Mouse (Mus musculus) liver, embryonic 16.5 days (tissue): ENCODE results near the gene Sipa1l1. TPM values are rescaled to one million over a fixed set of nuclear protein-coding genes. Genes with fewer than 3 reads are reported as not detected.

Experiments
- ATAC-seq: fragments of 200-750 bp; cut with Nextera tagmentation; 2 replicates; pipeline ENCODE4 v1.8.0; 2017; ENCODE audit warnings: low read depth, mild to moderate bottlenecking, moderate number of reproducible peaks, moderate library complexity
- H3K27ac ChIP-seq: fragments of 300-500 bp; sonication (generic); 2 replicates; pipeline ENCODE4 v1.5.1; 2014; ENCODE audit warnings: mild to moderate bottlenecking, low read length
- H3K27me3 ChIP-seq: fragments of 300-500 bp; sonication (generic); 2 replicates; pipeline ENCODE4 v1.6.1; 2014; ENCODE audit warnings: low read depth, low read length, mixed read lengths; ENCODE audit not compliant: control insufficient read depth, insufficient read depth
- H3K36me3 ChIP-seq: fragments of 300-500 bp; sonication (generic); 2 replicates; pipeline ENCODE4 v1.6.1; 2014; ENCODE audit warnings: mild to moderate bottlenecking; ENCODE audit not compliant: control insufficient read depth, insufficient read depth
- H3K4me1 ChIP-seq: fragments of 300-500 bp; sonication (generic); 2 replicates; pipeline ENCODE4 v1.6.1; 2014; ENCODE audit warnings: low read depth, low read length, mixed read lengths; ENCODE audit not compliant: control insufficient read depth
- H3K4me2 ChIP-seq: fragments of 300-500 bp; sonication (generic); 2 replicates; pipeline ENCODE4 v1.6.1; 2014; ENCODE audit warnings: low read depth, low read length, mixed read lengths
- H3K4me3 ChIP-seq: fragments of 300-500 bp; sonication (generic); 2 replicates; pipeline ENCODE4 v1.5.1; 2014; ENCODE audit warnings: low read depth, mild to moderate bottlenecking, low read length
- H3K9ac ChIP-seq: fragments of 300-500 bp; sonication (generic); 2 replicates; pipeline ENCODE4 v1.6.1; 2014; ENCODE audit warnings: low read depth, low read length
- H3K9me3 ChIP-seq: fragments of 300-500 bp; sonication (generic); replicated peaks from 2 replicates; pipeline ENCODE4 v1.6.1; 2016; ENCODE audit warnings: low read length; ENCODE audit not compliant: control insufficient read depth
- WGBS: fragments of 180-500 bp; shearing (Covaris S2); extraction: QIAGEN DNeasy Blood & Tissue Kit; methylation state at CpG from one replicate; pipeline ENCODE4 v1.1.7; 2014; ENCODE audit not compliant: insufficient replicate concordance; 5-methylcytosine and 5-hydroxymethylcytosine counted together
- polyA plus RNA-seq: library from polyadenylated mRNA; unstranded; fragments of >200 nt; fragmentation: Nextera tagmentation; extraction: Ambion mirVana; gene quantifications from 2 replicates; pipeline ENCODE4 v1.2.1, GENCODE M21; 2015

Sipa1l1 gene
- polyA plus RNA-seq, 1 experiment from 2014 or later: 4.2 TPM

DNA sequence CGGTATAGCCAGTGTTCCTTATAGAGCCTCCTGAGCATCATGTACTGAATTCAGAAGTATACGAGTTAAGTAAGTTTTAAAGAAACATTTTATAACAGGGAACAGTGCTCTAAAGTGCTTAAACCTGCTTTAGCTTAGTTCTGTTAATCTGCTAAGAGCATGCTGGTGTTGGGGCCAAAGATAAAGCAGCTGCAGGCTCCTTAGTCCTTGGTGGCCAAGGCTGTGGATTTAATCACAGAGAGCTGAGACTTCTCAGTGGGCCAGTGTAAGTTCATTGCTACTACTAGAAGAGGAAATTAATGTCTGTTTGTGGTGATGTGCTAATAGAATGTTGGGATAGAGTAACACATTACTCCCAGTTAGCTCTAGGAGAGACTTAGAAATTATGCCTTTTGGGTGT, 27.1 kb downstream of the Sipa1l1 start:
- Histone ChIP-seq H3K9ac (no peak overlapping the region), H3K4me3 (no peak overlapping the region), H3K4me2 (no peak overlapping the region), H3K36me3 (no peaks in the 10 kb centered on the region), H3K27me3 (no peaks in the 10 kb centered on the region), H3K4me1 (peaks cover 2% of the 10 kb centered on the region), H3K9me3 (no peaks in the 10 kb centered on the region), H3K27ac (no peak overlapping the region)
- ATAC-seq: peak; percentile 41; the same call in 1 of the 2 replicates
- WGBS: 57% methylated on average over 2 of the region's 2 CpGs

DNA sequence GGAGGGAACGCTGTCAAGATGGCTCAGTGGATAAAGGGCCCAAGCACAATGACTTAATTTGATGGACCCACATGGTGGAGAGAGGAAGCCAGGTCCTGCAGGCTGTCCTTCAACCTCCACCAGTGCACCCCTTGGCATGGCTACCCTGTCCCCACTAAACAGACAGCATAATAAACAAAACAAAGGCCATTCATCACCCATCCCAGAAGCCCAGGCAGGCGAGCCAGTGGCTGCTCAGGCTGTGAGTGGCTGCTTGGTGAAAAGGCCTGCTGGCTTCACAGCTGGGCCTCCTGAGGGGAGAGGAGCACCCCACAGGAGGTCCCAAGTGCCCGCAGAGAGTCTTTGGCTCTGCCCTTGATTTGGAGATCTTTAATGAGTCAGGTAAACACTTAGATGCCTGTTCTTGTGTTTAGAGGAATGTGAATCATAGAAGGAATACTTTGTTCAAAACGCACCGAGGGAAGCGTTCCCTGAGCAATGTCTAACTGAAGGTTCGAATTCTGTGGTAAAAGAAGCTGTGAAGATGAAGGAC, 27.6 kb downstream of the Sipa1l1 start:
- Histone ChIP-seq H3K9ac (no peak overlapping the region), H3K9me3 (no peaks in the 10 kb centered on the region), H3K4me2 (no peak overlapping the region), H3K27ac (no peak overlapping the region), H3K4me1 (peaks cover 2% of the 10 kb centered on the region), H3K36me3 (no peaks in the 10 kb centered on the region), H3K4me3 (no peak overlapping the region), H3K27me3 (no peaks in the 10 kb centered on the region)
- no peak for ATAC-seq
- 55% methylated on average over 7 of the region's 7 CpGs for WGBS

DNA sequence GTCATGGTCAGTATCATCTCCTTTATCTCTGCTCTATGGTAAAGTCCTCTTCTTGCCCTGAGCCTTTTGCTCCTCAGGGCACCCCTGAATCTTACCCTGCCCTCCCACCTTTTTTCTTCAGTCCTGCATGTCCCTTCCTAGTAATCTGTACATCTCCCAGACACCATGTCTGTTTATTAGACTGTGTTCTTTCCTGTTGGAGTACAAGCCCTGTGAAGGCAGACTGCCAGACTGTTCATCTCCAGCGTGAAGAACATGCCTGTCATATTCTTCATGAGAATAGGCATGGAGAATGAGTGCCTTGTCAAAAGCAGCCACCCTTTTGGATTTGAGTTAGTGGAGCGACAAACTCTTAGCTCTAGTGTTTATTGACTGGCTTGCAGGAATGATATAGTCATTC, 28.1 kb downstream of the Sipa1l1 start:
- ATAC-seq: no peak
- H3K9me3 ChIP-seq: no peaks in the 10 kb centered on the region

DNA sequence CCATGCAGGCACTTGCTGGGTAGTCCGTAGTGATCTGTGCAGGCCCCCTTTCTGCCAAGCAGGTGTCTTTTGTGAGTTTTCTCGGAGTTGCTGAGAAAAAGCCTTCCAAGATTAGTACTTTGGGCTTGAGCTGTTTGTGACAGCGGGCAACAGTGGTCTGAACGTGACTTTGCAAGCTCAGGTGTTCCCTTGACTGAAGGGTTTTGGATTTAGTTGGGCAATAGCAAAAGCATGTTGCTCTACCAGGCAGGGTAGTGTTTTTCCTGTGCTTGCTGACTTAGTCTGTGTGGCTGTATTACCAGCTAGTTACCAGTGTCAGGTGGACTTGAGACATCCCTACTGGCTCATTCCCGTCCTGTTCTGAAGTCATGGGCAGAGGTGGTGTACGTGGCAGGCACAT, 30.2 kb downstream of the Sipa1l1 start:
- Histone ChIP-seq H3K9me3 (no peaks in the 10 kb centered on the region), H3K27ac (no peak overlapping the region), H3K27me3 (no peaks in the 10 kb centered on the region), H3K4me1 (peaks cover 2% of the 10 kb centered on the region; the same call in 1 of the 2 replicates), H3K4me2 (no peak overlapping the region), H3K36me3 (no peaks in the 10 kb centered on the region), H3K9ac (no peak overlapping the region), H3K4me3 (no peak overlapping the region)
- 66% methylated on average over 6 of the region's 6 CpGs for WGBS
- ATAC-seq: no peak

More for the DNA sequence above, 28.1 kb downstream of the Sipa1l1 start:
- Histone ChIP-seq H3K4me3 (no peak overlapping the region), H3K27ac (no peak overlapping the region), H3K9ac (no peak overlapping the region), H3K27me3 (no peaks in the 10 kb centered on the region), H3K4me1 (peaks cover 2% of the 10 kb centered on the region), H3K4me2 (no peak overlapping the region), H3K36me3 (no peaks in the 10 kb centered on the region)
- WGBS: 58% methylated on average over 2 of the region's 2 CpGs

DNA sequence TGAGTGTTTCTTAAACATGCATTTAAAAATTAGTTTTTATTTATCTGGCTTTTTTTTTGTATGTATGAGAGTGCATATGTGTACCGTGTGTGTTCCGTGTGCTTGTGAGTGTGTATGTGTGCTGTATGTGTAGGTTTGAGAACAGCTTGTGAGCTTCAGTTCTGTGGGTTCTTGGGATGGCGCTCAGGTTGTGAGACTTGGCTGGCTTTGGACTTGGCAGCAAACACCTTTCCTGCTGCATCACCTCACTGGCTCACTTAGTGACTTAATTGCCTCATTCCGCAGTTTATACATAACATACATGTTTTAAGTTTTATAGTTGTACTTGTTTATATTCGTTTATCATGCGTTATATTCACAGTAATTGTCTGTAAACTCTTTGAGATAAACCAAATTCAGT, 35.0 kb downstream of the Sipa1l1 start:
- H3K27ac ChIP-seq: no peak overlapping the region
- ATAC-seq: no peak
- no peaks in the 10 kb centered on the region for H3K4me1 ChIP-seq
- no peak overlapping the region for H3K4me2 ChIP-seq
- WGBS: 74% methylated on average over 6 of the region's 6 CpGs
- H3K36me3 ChIP-seq: no peaks in the 10 kb centered on the region
- no peak overlapping the region for H3K4me3 ChIP-seq
- no peaks in the 10 kb centered on the region for H3K9me3 ChIP-seq
- H3K27me3 ChIP-seq: no peaks in the 10 kb centered on the region
- no peak overlapping the region for H3K9ac ChIP-seq

DNA sequence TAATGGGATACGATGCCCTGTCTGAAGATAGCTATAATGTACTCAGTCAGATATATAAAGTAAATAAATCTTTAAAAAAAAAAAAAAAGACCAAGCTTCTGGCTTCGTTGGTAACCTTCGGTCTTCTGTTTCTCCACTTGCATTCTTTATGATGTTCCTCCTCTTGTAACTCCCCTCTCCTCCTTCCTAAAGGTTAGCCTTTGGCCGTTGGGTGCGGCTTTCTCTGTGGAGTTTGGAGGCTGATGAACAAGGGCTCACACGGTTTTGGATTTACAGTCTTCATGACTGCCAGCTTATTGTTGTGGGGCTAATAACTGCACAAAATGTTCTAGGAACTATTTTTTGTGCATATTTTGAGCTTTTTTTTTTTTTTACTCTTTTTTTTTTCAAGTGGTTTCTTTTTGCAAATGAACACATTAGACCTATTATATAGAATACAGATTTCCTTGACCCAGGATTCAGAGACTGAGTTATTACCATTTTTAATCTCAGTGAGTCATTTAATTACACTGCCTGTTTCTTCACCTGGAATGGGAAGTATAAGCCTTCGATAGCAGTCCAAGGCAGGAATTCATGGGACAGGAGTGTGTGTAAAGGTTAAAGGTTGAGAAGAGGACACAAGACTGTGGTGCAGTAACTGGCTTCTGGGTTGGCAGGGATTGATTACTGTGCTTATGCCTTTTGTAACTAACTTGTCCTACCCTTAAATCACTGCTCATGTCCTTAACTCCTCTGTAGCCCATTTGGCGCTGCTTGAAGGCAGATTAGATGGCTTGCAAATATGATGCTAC, 37.9 kb downstream of the Sipa1l1 start:
- 71% methylated on average over 8 of the region's 8 CpGs for WGBS
- no peak overlapping the region for H3K27ac ChIP-seq
- no peak for ATAC-seq

DNA sequence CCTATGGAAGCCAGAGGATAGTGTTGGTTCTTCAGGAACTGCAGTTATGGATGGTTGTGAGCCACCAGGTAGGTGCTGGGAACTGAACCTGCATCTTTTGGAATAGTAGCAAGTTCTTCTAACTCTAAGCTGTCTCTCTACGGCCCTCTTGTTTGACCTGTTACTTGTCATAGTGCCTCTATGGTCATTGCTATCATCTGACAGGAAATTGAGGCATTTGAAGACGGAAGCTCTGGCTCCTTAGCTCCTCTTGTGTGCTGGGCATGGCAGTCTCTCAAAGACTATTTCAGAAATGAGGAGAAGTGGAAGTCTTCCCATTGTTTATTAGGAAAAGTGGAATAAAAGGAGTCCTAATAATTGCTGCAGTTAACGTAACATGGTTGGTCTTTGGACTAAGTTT, 38.9 kb downstream of the Sipa1l1 start:
- Histone ChIP-seq H3K27ac (no peak overlapping the region), H3K36me3 (no peaks in the 10 kb centered on the region), H3K4me1 (no peaks in the 10 kb centered on the region), H3K4me2 (no peak overlapping the region), H3K9me3 (no peaks in the 10 kb centered on the region), H3K9ac (no peak overlapping the region), H3K27me3 (no peaks in the 10 kb centered on the region), H3K4me3 (no peak overlapping the region)
- ATAC-seq: no peak
- WGBS: 64% methylated on average over 3 of the region's 3 CpGs

More for the DNA sequence above, 37.9 kb downstream of the Sipa1l1 start:
- H3K27me3 ChIP-seq: no peaks in the 10 kb centered on the region
- H3K4me3 ChIP-seq: no peak overlapping the region
- no peaks in the 10 kb centered on the region for H3K36me3 ChIP-seq
- H3K4me1 ChIP-seq: no peaks in the 10 kb centered on the region
- H3K9me3 ChIP-seq: no peaks in the 10 kb centered on the region
- no peak overlapping the region for H3K4me2 ChIP-seq
- no peak overlapping the region for H3K9ac ChIP-seq

DNA sequence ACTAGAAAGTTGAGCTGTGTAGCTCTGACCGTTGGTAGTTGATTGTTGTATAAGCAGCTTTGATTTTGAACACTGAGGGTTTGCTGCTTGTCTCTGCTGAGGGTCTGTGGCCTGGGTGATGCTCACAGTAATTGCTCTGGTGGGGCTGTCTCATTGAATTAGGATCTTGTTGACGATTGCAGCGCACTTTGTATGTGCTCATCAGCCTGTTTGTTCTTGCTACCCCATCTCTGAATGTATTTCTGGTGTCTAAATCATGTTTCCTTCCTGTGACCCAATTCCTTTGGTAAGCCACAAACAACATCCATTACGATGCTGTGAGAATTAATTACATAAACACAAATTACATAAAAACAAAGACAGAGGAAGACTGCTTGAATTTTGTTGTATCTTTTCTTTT, 39.5 kb downstream of the Sipa1l1 start:
- no peak for ATAC-seq
- no peaks in the 10 kb centered on the region for H3K9me3 ChIP-seq
- H3K36me3 ChIP-seq: no peaks in the 10 kb centered on the region
- no peak overlapping the region for H3K4me2 ChIP-seq
- no peak overlapping the region for H3K4me3 ChIP-seq
- H3K27ac ChIP-seq: no peak overlapping the region
- WGBS: 63% methylated on average over 4 of the region's 4 CpGs
- no peaks in the 10 kb centered on the region for H3K4me1 ChIP-seq
- no peak overlapping the region for H3K9ac ChIP-seq
- H3K27me3 ChIP-seq: no peaks in the 10 kb centered on the region

DNA sequence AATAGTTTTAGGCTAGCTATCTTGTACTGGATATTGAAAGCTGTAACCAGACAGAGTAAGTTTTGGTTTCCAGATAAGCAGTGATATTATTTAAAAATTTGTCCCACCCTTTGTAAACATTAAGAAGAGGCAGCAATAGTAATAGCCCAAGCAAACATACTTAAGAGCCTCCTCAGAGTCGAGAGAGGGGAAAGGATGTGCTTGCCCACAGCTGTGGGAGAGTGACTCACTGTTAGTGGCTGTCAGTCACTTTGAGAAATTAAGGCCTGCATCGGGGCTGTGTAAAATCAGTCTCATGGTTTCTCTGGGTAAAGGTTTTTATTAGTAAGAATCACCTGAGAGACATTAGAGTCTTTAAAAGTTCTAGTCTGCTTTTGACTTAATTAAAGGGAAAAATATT, 40.6 kb downstream of the Sipa1l1 start:
- H3K9ac ChIP-seq: no peak overlapping the region
- H3K4me1 ChIP-seq: no peaks in the 10 kb centered on the region
- 20% methylated on average over 2 of the region's 2 CpGs for WGBS
- no peaks in the 10 kb centered on the region for H3K9me3 ChIP-seq
- no peak overlapping the region for H3K27ac ChIP-seq
- H3K36me3 ChIP-seq: no peaks in the 10 kb centered on the region
- H3K4me3 ChIP-seq: no peak overlapping the region
- H3K4me2 ChIP-seq: no peak overlapping the region
- no peak for ATAC-seq
- H3K27me3 ChIP-seq: no peaks in the 10 kb centered on the region
